Mouse (Mus musculus) large intestine, adult 2 months (tissue): ENCODE results near the gene Deaf1. TPM values are rescaled to one million over a fixed set of nuclear protein-coding genes. Genes with fewer than 3 reads are reported as not detected.

ENCODE experiments used
- DNase-seq: peaks from one replicate; pipeline ENCODE4 v3.0.0-alpha.2; 2012; ENCODE audit warnings: low read depth, low spot score
- WGBS: fragments of 180-500 bp; shearing (Covaris S2); methylation state at CpG from one replicate; pipeline ENCODE4 v1.1.7; 2018; 5-methylcytosine and 5-hydroxymethylcytosine counted together
- polyA plus RNA-seq: library from polyadenylated mRNA; depleted of rRNA; stranded (reverse); fragments of >200 nt; gene quantifications from 2 replicates; pipeline ENCODE4 v1.2.3, GENCODE M21; 2012

The Deaf1 gene
- polyA plus RNA-seq, 1 experiment: 17.5 TPM

GRCm38 (mm10) chr7:141340476-141340875, 13.0 kb upstream of the Deaf1 start:
- DNase-seq: no peak
- 44% methylated on average over 6 of the region's 6 CpGs for WGBS

- no peak for DNase-seq
- 29% methylated on average over 7 of the region's 7 CpGs for WGBS
Measured at GRCm38 (mm10) chr7:141340023-141340422, 12.5 kb upstream of the Deaf1 start.

- 31% methylated on average over 20 of the region's 20 CpGs for WGBS
Measured at GRCm38 (mm10) chr7:141339215-141339920, 11.9 kb upstream of the Deaf1 start.

GRCm38 (mm10) chr7:141338576-141339131, 11.2 kb upstream of the Deaf1 start, which contains the start of gene Eps8l2:
Eps8l2 (plus strand) TSS chr7:141338880.
- 4% methylated on average over 22 of the region's 23 CpGs for WGBS
- DNase-seq: no peak

More at GRCm38 (mm10) chr7:141339215-141339920, 11.9 kb upstream of the Deaf1 start:
- DNase-seq: no peak

GRCm38 (mm10) chr7:141337716-141338416, 10.4 kb upstream of the Deaf1 start:
- 44% methylated on average over 3 of the region's 3 CpGs for WGBS
- DNase-seq: no peak

GRCm38 (mm10) chr7:141336296-141336695, 8.8 kb upstream of the Deaf1 start:
- DNase-seq: no peak

GRCm38 (mm10) chr7:141335682-141336081, 8.2 kb upstream of the Deaf1 start:
- WGBS: 86% methylated on average over 4 of the region's 4 CpGs
- no peak for DNase-seq

More at GRCm38 (mm10) chr7:141336296-141336695, 8.8 kb upstream of the Deaf1 start:
- 63% methylated on average over 3 of the region's 3 CpGs for WGBS

GRCm38 (mm10) chr7:141335044-141335579, 7.6 kb upstream of the Deaf1 start:
- DNase-seq: no peak
- WGBS: 90% methylated on average over 2 of the region's 2 CpGs

GRCm38 (mm10) chr7:141331990-141332389, 4.5 kb upstream of the Deaf1 start:
- peak; percentile 55 for DNase-seq
- WGBS: 42% methylated on average over 6 of the region's 6 CpGs

GRCm38 (mm10) chr7:141330706-141331105, 3.2 kb upstream of the Deaf1 start:
- DNase-seq: no peak

GRCm38 (mm10) chr7:141328373-141328990, 992 bp upstream of the Deaf1 start:
- 7% methylated on average over 24 of the region's 24 CpGs for WGBS
- DNase-seq: no peak

- no peak for DNase-seq
- WGBS: 2% methylated on average over 35 of the region's 35 CpGs
Measured at GRCm38 (mm10) chr7:141326546-141327446, 694 bp downstream of the Deaf1 start.

- DNase-seq: no peak
- WGBS: 46% methylated on average over 1 of the region's 1 CpGs
Measured at GRCm38 (mm10) chr7:141324686-141325085, 2.8 kb downstream of the Deaf1 start.

- no peak for DNase-seq
- WGBS: 65% methylated on average over 2 of the region's 2 CpGs
Measured at GRCm38 (mm10) chr7:141319446-141319845, 8.0 kb downstream of the Deaf1 start.

- WGBS: 25% methylated on average over 1 of the region's 1 CpGs
- DNase-seq: no peak
Measured at GRCm38 (mm10) chr7:141317619-141318132, 9.8 kb downstream of the Deaf1 start.

- DNase-seq: no peak
- WGBS: 67% methylated on average over 5 of the region's 5 CpGs
Measured at GRCm38 (mm10) chr7:141315974-141316373, 11.5 kb downstream of the Deaf1 start.

GRCm38 (mm10) chr7:141315076-141315475, 12.4 kb downstream of the Deaf1 start:
- 84% methylated on average over 8 of the region's 8 CpGs for WGBS
- no peak for DNase-seq

GRCm38 (mm10) chr7:141314416-141314815, 13.1 kb downstream of the Deaf1 start:
- no peak for DNase-seq
- WGBS: 89% methylated on average over 2 of the region's 2 CpGs

- 87% methylated on average over 4 of the region's 4 CpGs for WGBS
- no peak for DNase-seq
Measured at GRCm38 (mm10) chr7:141304537-141304936, 23.0 kb downstream of the Deaf1 start.
